In the genomic region with DNA sequence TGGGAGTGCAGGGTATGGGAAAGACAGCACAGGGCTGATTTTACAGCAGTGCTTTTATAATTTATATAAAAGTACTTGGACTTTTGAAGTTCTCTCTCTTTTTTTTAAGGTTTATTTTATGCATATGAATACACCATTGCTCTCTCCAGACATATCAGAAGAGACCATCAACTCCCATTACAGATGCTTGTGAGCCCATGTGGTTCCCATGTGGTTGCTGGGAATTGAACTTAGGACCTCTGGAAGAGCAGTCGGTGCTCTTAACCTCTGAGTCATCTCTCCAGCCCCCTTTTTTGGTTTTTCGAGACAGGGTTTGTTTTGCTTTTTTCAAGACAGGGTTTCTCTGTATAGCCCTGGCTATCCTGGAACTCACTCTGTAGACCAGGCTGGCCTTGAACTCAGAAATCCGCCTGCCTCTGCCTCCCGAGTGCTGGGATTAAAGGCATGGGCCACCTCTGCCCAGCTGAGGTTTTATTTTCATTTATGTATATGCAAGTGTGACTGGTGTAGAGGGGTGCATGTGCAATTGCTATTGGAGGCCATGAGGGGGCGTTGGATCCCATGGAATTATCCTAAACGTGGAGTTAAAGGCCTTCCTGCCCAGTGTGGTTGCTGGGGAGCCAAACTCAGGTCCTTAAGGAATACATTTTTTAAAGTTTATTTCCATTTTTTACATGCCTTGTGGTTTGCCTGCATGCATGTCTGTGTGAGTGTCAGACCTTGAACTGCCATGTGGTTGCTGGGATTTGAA, we compare ENCODE assay signal across 9 mouse cellular contexts. TPM values are rescaled to one million over a fixed set of nuclear protein-coding genes. Genes with fewer than 3 reads are reported as not detected.
A peak's percentile ranks its signal among the peaks of the same experiment; 100 is the strongest.
DNase-seq lines count a peak whose midpoint lies in the region; ATAC-seq and TF ChIP-seq lines count a peak whose summit lies in the region.
"Had no signal": no experiment of that assay in that cellular context is flagged by ENCODE, and none has a peak within 500 bp of the region (broad histone marks: within the 10 kb centered on the region; RNA-seq: fewer than 3 reads in every experiment).

No protein-coding gene starts in this region.

- peaks cover 26% of the 10 kb centered on the region for H3K4me1 ChIP-seq in forebrain, embryonic 12.5 days
- H3K4me1 ChIP-seq in liver, embryonic 14.5 days (replicated peaks; ENCODE audit: control insufficient read depth in 2 of 2, insufficient read depth in 2 of 2, low read length in 1 of 2), result peaks cover 22 to 29% of the 10 kb centered on the region in 2 experiments

- 70% methylated on average over 6 of the region's 6 CpGs for WGBS in forebrain, embryonic 12.5 days
- 27% methylated on average over 6 of the region's 6 CpGs for WGBS in liver, embryonic 14.5 days (ENCODE audit: insufficient replicate concordance)

- peak overlapping the region; percentile 93 for H3K9ac ChIP-seq in forebrain, embryonic 12.5 days
- peak overlapping the region; percentile 92 for H3K9ac ChIP-seq in liver, embryonic 14.5 days (replicated peaks)

- H3K27me3 ChIP-seq in forebrain, embryonic 12.5 days, result no peaks in the 10 kb centered on the region
- no peaks in the 10 kb centered on the region for H3K27me3 ChIP-seq in liver, embryonic 14.5 days (ENCODE audit: control insufficient read depth, insufficient read depth, low read length)

- peak overlapping the region; percentile 86 for H3K4me3 ChIP-seq in forebrain, embryonic 12.5 days (replicated peaks)
- H3K4me3 ChIP-seq in liver, embryonic 14.5 days (ENCODE audit: insufficient read depth in 1 of 2, low read depth in 2 of 2, low read length in 2 of 2), result peak overlapping the region; percentile 88 to 98

- peak; percentile 67 for TF ChIP-seq CTCF in liver, embryonic 14.5 days (IDR thresholded peaks at IDR 0.05; ENCODE audit: low read depth)

- H3K27ac ChIP-seq in forebrain, embryonic 12.5 days, result no peak overlapping the region
- peak overlapping the region; percentile 77; the same call in 1 of the 2 replicates for H3K27ac ChIP-seq in liver, embryonic 14.5 days

- H3K36me3 ChIP-seq in forebrain, embryonic 12.5 days (replicated peaks), result peaks cover 46% of the 10 kb centered on the region
- H3K36me3 ChIP-seq in liver, embryonic 14.5 days (replicated peaks; ENCODE audit: control insufficient read depth, insufficient read depth, low read depth), result peaks cover 18% of the 10 kb centered on the region

- DNase-seq in adrenal gland, postnatal 14 days, result peak; percentile 47
- no peak for DNase-seq in adrenal gland, postnatal 4 days (ENCODE audit: low spot score in 2 of 2)
- peak; percentile 68 for DNase-seq in 416B (ENCODE audit: low read depth)
- DNase-seq in liver, embryonic 14.5 days (ENCODE audit: low read depth in 3 of 3, low spot score in 3 of 3), result peak in 1 of 3 experiments; percentile 41
- DNase-seq in layer of hippocampus, postnatal 14 days (ENCODE audit: low spot score in 2 of 2), result no peak
- no peak for DNase-seq in urinary bladder, postnatal 25 days (ENCODE audit: low spot score)
- DNase-seq in left cerebral cortex, adult 18-20 months (ENCODE audit: low spot score in 2 of 2), result no peak

- no peak for ATAC-seq in forebrain, embryonic 12.5 days (ENCODE audit: low FRiP score)
- no peak for ATAC-seq in liver, embryonic 14.5 days (ENCODE audit: insufficient read depth)

- H3K9me3 ChIP-seq in forebrain, embryonic 12.5 days, result no peaks in the 10 kb centered on the region
- H3K9me3 ChIP-seq in liver, embryonic 14.5 days (ENCODE audit: control insufficient read depth, low read length), result no peaks in the 10 kb centered on the region

- H3K4me2 ChIP-seq in forebrain, embryonic 12.5 days, result peak overlapping the region; percentile 73
- H3K4me2 ChIP-seq in liver, embryonic 14.5 days (ENCODE audit: low read depth), result peak overlapping the region; percentile 73

- no peak for TF ChIP-seq EP300 in liver, embryonic 14.5 days (IDR thresholded peaks at IDR 0.05; ENCODE audit: low read depth)

RNA-seq across cellular contexts. Expression of a gene that starts 1.1 kb away (rescaled TPM):
- total RNA-seq in adrenal gland, postnatal 14 days (2021), result 20.6 and 28.1 TPM in 2 replicates
- 10 to 100 TPM; 19.0 to 21.4 TPM for total RNA-seq in adrenal gland, postnatal 4 days (2021)
- 34.5 and 35.4 TPM in 2 replicates for polyA plus RNA-seq in forebrain, embryonic 12.5 days (2016; fragmentation: Nextera tagmentation; extraction: Ambion mirVana)
- polyA plus RNA-seq in liver, embryonic 14.5 days (2012; rRNA removed), result 13.7 and 15.9 TPM in 2 replicates
- polyA plus RNA-seq in liver, embryonic 14.5 days (2014; fragmentation: Nextera tagmentation; extraction: Ambion mirVana), result 11.0 and 11.1 TPM in 2 replicates
- 10 to 100 TPM; 22.5 to 22.7 TPM for total RNA-seq in layer of hippocampus, postnatal 14 days (2021)
- total RNA-seq in left cerebral cortex, adult 18-20 months (2021), result 10 to 100 TPM; 26.4 to 29.1 TPM

RNA-seq across cellular contexts. Expression of a gene that starts 1.2 kb away (rescaled TPM):
- 53.9 and 58.6 TPM in 2 replicates for total RNA-seq in adrenal gland, postnatal 14 days (2021)
- total RNA-seq in adrenal gland, postnatal 4 days (2021), result 10 to 100 TPM; 34.6 to 43.3 TPM
- polyA plus RNA-seq in forebrain, embryonic 12.5 days (2016; fragmentation: Nextera tagmentation; extraction: Ambion mirVana), result 8.6 and 10.9 TPM in 2 replicates
- polyA plus RNA-seq in liver, embryonic 14.5 days (2012; rRNA removed), result 5.3 and 5.8 TPM in 2 replicates
- polyA plus RNA-seq in liver, embryonic 14.5 days (2014; fragmentation: Nextera tagmentation; extraction: Ambion mirVana), result 8.0 and 8.4 TPM in 2 replicates
- 10 to 100 TPM; 14.5 to 15.9 TPM for total RNA-seq in layer of hippocampus, postnatal 14 days (2021)
- total RNA-seq in left cerebral cortex, adult 18-20 months (2021), result 10 to 100 TPM; 13.0 to 16.4 TPM

RNA-seq across cellular contexts. Expression of a gene that starts 5.7 kb away (rescaled TPM):
- 0.33 TPM in 1 of 2 replicates, not detected in the other for total RNA-seq in adrenal gland, postnatal 14 days (2021)
- under 1 TPM in 1 of 2 experiments, not detected in 1; 0.25 TPM for total RNA-seq in adrenal gland, postnatal 4 days (2021)
- polyA plus RNA-seq in forebrain, embryonic 12.5 days (2016; fragmentation: Nextera tagmentation; extraction: Ambion mirVana), result 0.17 and 0.38 TPM in 2 replicates
- 0.19 and 0.25 TPM in 2 replicates for polyA plus RNA-seq in liver, embryonic 14.5 days (2012; rRNA removed)
- 0.15 and 0.23 TPM in 2 replicates for polyA plus RNA-seq in liver, embryonic 14.5 days (2014; fragmentation: Nextera tagmentation; extraction: Ambion mirVana)
- total RNA-seq in layer of hippocampus, postnatal 14 days (2021), result under 1 TPM in 1 of 2 experiments, not detected in 1; 0.43 TPM
- total RNA-seq in left cerebral cortex, adult 18-20 months (2021), result under 1 TPM; 0.40 to 0.58 TPM
- total RNA-seq: monocyte, adult 5-6 weeks had no signal

RNA-seq across cellular contexts. Expression of a gene that starts 8.4 kb away (rescaled TPM):
- 19.6 and 23.4 TPM in 2 replicates for total RNA-seq in adrenal gland, postnatal 14 days (2021)
- total RNA-seq in adrenal gland, postnatal 4 days (2021), result 10 to 100 TPM; 24.4 to 26.8 TPM
- polyA plus RNA-seq in forebrain, embryonic 12.5 days (2016; fragmentation: Nextera tagmentation; extraction: Ambion mirVana), result 48.2 and 50.1 TPM in 2 replicates
- polyA plus RNA-seq in liver, embryonic 14.5 days (2012; rRNA removed), result 9.9 and 11.2 TPM in 2 replicates
- polyA plus RNA-seq in liver, embryonic 14.5 days (2014; fragmentation: Nextera tagmentation; extraction: Ambion mirVana), result 11.3 and 13.0 TPM in 2 replicates
- total RNA-seq in layer of hippocampus, postnatal 14 days (2021), result 10 to 100 TPM; 56.7 to 61.6 TPM
- 10 to 100 TPM; 47.2 to 49.7 TPM for total RNA-seq in left cerebral cortex, adult 18-20 months (2021)

RNA-seq across cellular contexts. Expression of a gene that starts 16.6 kb away (rescaled TPM):
- 2.3 and 4.7 TPM in 2 replicates for total RNA-seq in adrenal gland, postnatal 14 days (2021)
- 10 to 100 TPM in 1 of 2 experiments, 1 to 10 TPM in 1; 7.1 to 10.2 TPM for total RNA-seq in adrenal gland, postnatal 4 days (2021)
- polyA plus RNA-seq in forebrain, embryonic 12.5 days (2016; fragmentation: Nextera tagmentation; extraction: Ambion mirVana), result 0.18 TPM in 1 of 2 replicates, not detected in the other
- polyA plus RNA-seq in liver, embryonic 14.5 days (2012; rRNA removed), result not detected in 2 replicates
- polyA plus RNA-seq in liver, embryonic 14.5 days (2014; fragmentation: Nextera tagmentation; extraction: Ambion mirVana), result not detected in 2 replicates
- total RNA-seq in layer of hippocampus, postnatal 14 days (2021), result 1 to 10 TPM in 1 of 2 experiments, not detected in 1; 1.4 TPM
- total RNA-seq in left cerebral cortex, adult 18-20 months (2021), result 1 to 10 TPM; 1.8 to 3.3 TPM
- total RNA-seq: monocyte, adult 5-6 weeks had no signal

Comparison
In these comparisons a context has a peak if more than half of its experiments do, and no peak if none do; other contexts are left out.
1. DNase-seq: peak in adrenal gland, postnatal 14 days (single experiment) and 416B (single experiment); none in adrenal gland, postnatal 4 days (0 of 2), layer of hippocampus, postnatal 14 days (0 of 2), urinary bladder, postnatal 25 days (single experiment) and left cerebral cortex, adult 18-20 months (0 of 2).